In genomic region chr3:36743399-36743798, GRCm38 (mm10) we compare ENCODE assay signal across 20 mouse cellular contexts. TPM values are rescaled to one million over a fixed set of nuclear protein-coding genes. Genes with fewer than 3 reads are reported as not detected.
DNase-seq lines count a peak whose midpoint lies in the region; ATAC-seq and TF ChIP-seq lines count a peak whose summit lies in the region.
"Had no signal": no experiment of that assay in that cellular context is flagged by ENCODE, and none has a peak within 500 bp of the region (broad histone marks: within the 10 kb centered on the region; RNA-seq: fewer than 3 reads in every experiment).

No protein-coding gene starts in this region.

- H3K27me3 ChIP-seq in heart, embryonic 11.5 days (ENCODE audit: control insufficient read depth, insufficient read depth, low read length): no peaks in the 10 kb centered on the region
- no peaks in the 10 kb centered on the region for H3K27me3 ChIP-seq in CH12.LX (replicated peaks)
- no peaks in the 10 kb centered on the region for H3K27me3 ChIP-seq in myocyte (ENCODE audit: control insufficient read depth, insufficient read depth, insufficient read length)
- no peaks in the 10 kb centered on the region for H3K27me3 ChIP-seq in embryonic facial prominence, embryonic 10.5 days (replicated peaks; ENCODE audit: low read depth, poor library complexity, severe bottlenecking)
- H3K27me3 ChIP-seq: embryonic facial prominence, embryonic 13.5 days; forebrain, embryonic 15.5 days; hindbrain, embryonic 15.5 days had no signal

- TF ChIP-seq RAD21 in CH12.LX (IDR thresholded peaks at IDR 0.05; ENCODE audit: low read depth, low read length): no peak

- TF ChIP-seq CTCF in CH12.LX (conservative IDR thresholded peaks at IDR 0.05 in 1 of 2, IDR thresholded peaks at IDR 0.05 in 1 of 2; ENCODE audit: low read depth in 2 of 2, low read length in 2 of 2): no peak

- no peak for DNase-seq in heart, adult 8-10 months (ENCODE audit: low spot score)
- peak; percentile 4 for DNase-seq in kidney, postnatal 14 days
- DNase-seq in kidney, postnatal 4 days: no peak
- DNase-seq in CH12.LX (ENCODE audit: extremely low read depth): no peak
- DNase-seq in embryonic facial prominence, embryonic 10.5 days (ENCODE audit: low spot score): no peak
- DNase-seq: cerebellum, adult 9-11 months; liver, postnatal 0 days; lung, postnatal 10 days; retina, postnatal 1 day; right cerebral cortex, postnatal 4 days; thymus, adult 2 months had no signal

- no peak for TF ChIP-seq EP300 in CH12.LX (IDR thresholded peaks at IDR 0.05; ENCODE audit: low read length)

- H3K79me2 ChIP-seq in CH12.LX (replicated peaks; ENCODE audit: control insufficient read depth, extremely low read depth, insufficient read depth, poor library complexity, severe bottlenecking) (no peaks in the 10 kb centered on the region), myocyte (ENCODE audit: control insufficient read depth, insufficient read depth) (no peaks in the 10 kb centered on the region)

- dilution Hi-C loops in CH12.LX (cut with MboI; ENCODE audit: extremely low pct_ligation_motif_present, extremely low pct_unique_long_range_greater_than_20kb, low sequenced_read_pairs): no loop called here

- H3K9ac ChIP-seq in heart, embryonic 11.5 days (ENCODE audit: low read depth, low read length): 0 out of 2 replicates have a peak overlapping the region, but pooled peaks have one; percentile 18
- H3K9ac ChIP-seq in CH12.LX (ENCODE audit: insufficient read depth, low read depth): no peak overlapping the region
- H3K9ac ChIP-seq: embryonic facial prominence, embryonic 13.5 days; forebrain, embryonic 15.5 days; hindbrain, embryonic 15.5 days; liver, postnatal 0 days had no signal

- H3ac ChIP-seq in myocyte (ENCODE audit: control insufficient read depth, insufficient read length): no peak overlapping the region

- no peak for ATAC-seq in heart, embryonic 11.5 days (replicated peaks; ENCODE audit: insufficient number of reproducible peaks, low FRiP score, low TSS enrichment)
- ATAC-seq: forebrain, embryonic 15.5 days; intestine, embryonic 16.5 days; liver, postnatal 0 days had no signal

- 0 out of 2 replicates have a peak overlapping the region, but pooled peaks have one; percentile 27 for H3K4me2 ChIP-seq in heart, embryonic 11.5 days
- peak overlapping the region; percentile 98 for H3K4me2 ChIP-seq in CH12.LX (ENCODE audit: insufficient read depth, low read depth, poor library complexity, severe bottlenecking)
- peak overlapping the region; percentile 18 for H3K4me2 ChIP-seq in myocyte (ENCODE audit: low read depth)
- H3K4me2 ChIP-seq: embryonic facial prominence, embryonic 13.5 days; forebrain, embryonic 15.5 days; hindbrain, embryonic 15.5 days had no signal

- no peaks in the 10 kb centered on the region for H3K4me1 ChIP-seq in heart, embryonic 11.5 days (ENCODE audit: control insufficient read depth, insufficient read depth, low read length)
- peaks cover 0 to 6% of the 10 kb centered on the region in 2 experiments; a peak in 2 of 4 replicates for H3K4me1 ChIP-seq in CH12.LX (ENCODE audit: control insufficient read depth in 1 of 2, insufficient read depth in 2 of 2)
- H3K4me1 ChIP-seq in embryonic facial prominence, embryonic 10.5 days: no peaks in the 10 kb centered on the region
- H3K4me1 ChIP-seq: embryonic facial prominence, embryonic 13.5 days; forebrain, embryonic 15.5 days; hindbrain, embryonic 15.5 days; limb, embryonic 10.5 days had no signal

- in situ Hi-C loops in CH12.LX (cut with MboI; ENCODE audit: low pct_ligation_motif_present, low pct_unique_long_range_greater_than_20kb, low sequenced_read_pairs): no loop called here

- no peaks in the 10 kb centered on the region for H3K9me3 ChIP-seq in heart, embryonic 11.5 days (replicated peaks; ENCODE audit: control insufficient read depth, low read length)
- peaks cover 2% of the 10 kb centered on the region for H3K9me3 ChIP-seq in CH12.LX (replicated peaks; ENCODE audit: low read length)
- no peaks in the 10 kb centered on the region for H3K9me3 ChIP-seq in embryonic facial prominence, embryonic 10.5 days
- H3K9me3 ChIP-seq: embryonic facial prominence, embryonic 13.5 days; forebrain, embryonic 15.5 days; hindbrain, embryonic 15.5 days; limb, embryonic 10.5 days had no signal

- WGBS in heart, embryonic 11.5 days (ENCODE audit: insufficient replicate concordance): 65% methylated on average over 5 of the region's 5 CpGs
- 71% methylated on average over 5 of the region's 5 CpGs for WGBS in embryonic facial prominence, embryonic 10.5 days

- no peaks in the 10 kb centered on the region for H3K36me3 ChIP-seq in heart, embryonic 11.5 days (ENCODE audit: control insufficient read depth, insufficient read depth, low read length)
- H3K36me3 ChIP-seq in CH12.LX (replicated peaks in 1 of 2; ENCODE audit: control insufficient read depth in 1 of 2, insufficient read depth in 1 of 2, low read length in 1 of 2) (no peaks in the 10 kb centered on the region), myocyte (ENCODE audit: control insufficient read depth, insufficient read depth) (no peaks in the 10 kb centered on the region)
- H3K36me3 ChIP-seq in embryonic facial prominence, embryonic 10.5 days (replicated peaks): no peaks in the 10 kb centered on the region
- H3K36me3 ChIP-seq: embryonic facial prominence, embryonic 13.5 days; forebrain, embryonic 15.5 days; hindbrain, embryonic 15.5 days; limb, embryonic 10.5 days had no signal

- 0 out of 2 replicates have a peak overlapping the region, but pooled peaks have one; percentile 6 for H3K4me3 ChIP-seq in heart, embryonic 11.5 days (ENCODE audit: low read depth, low read length)
- H3K4me3 ChIP-seq in CH12.LX (replicated peaks in 1 of 3; ENCODE audit: low read depth in 2 of 3, low read length in 2 of 3, poor library complexity in 1 of 3) (no peak overlapping the region), myocyte (no peak overlapping the region)
- no peak overlapping the region for H3K4me3 ChIP-seq in embryonic facial prominence, embryonic 10.5 days
- H3K4me3 ChIP-seq: embryonic facial prominence, embryonic 13.5 days; forebrain, embryonic 15.5 days; hindbrain, embryonic 15.5 days; limb, embryonic 10.5 days had no signal

- no peak for TF ChIP-seq POLR2A in CH12.LX (IDR thresholded peaks at IDR 0.05; ENCODE audit: low read depth, low read length)
- TF ChIP-seq POLR2A in myocyte (IDR thresholded peaks at IDR 0.05; ENCODE audit: insufficient read length, low read depth): no peak

- peak overlapping the region; percentile 30; the same call in 1 of the 2 replicates for H3K27ac ChIP-seq in heart, embryonic 11.5 days (ENCODE audit: low read depth, low read length)
- no peak overlapping the region for H3K27ac ChIP-seq in CH12.LX (ENCODE audit: insufficient read depth, low read depth)
- H3K27ac ChIP-seq in embryonic facial prominence, embryonic 10.5 days (replicated peaks): no peak overlapping the region
- H3K27ac ChIP-seq: embryonic facial prominence, embryonic 13.5 days; forebrain, embryonic 15.5 days; hindbrain, embryonic 15.5 days; limb, embryonic 10.5 days had no signal

TF ChIP-seq in CH12.LX, 34 proteins besides CTCF, POLR2A, EP300 and RAD21 (continues in another document):
- TF ChIP-seq MEF2A (IDR thresholded peaks at IDR 0.05; ENCODE audit: borderline replicate concordance, low read depth, low read length) (no peak), PAX5 (IDR thresholded peaks at IDR 0.05; ENCODE audit: low read length) (no peak), MXI1 (IDR thresholded peaks at IDR 0.05; ENCODE audit: low read depth, low read length) (no peak), ZMIZ1 (IDR thresholded peaks at IDR 0.05; ENCODE audit: low read depth, low read length) (no peak), USF1 (IDR thresholded peaks at IDR 0.05; ENCODE audit: low read depth, low read length) (no peak), BHLHE40 (IDR thresholded peaks at IDR 0.05; ENCODE audit: low read depth, low read length) (no peak), JUND (conservative IDR thresholded peaks at IDR 0.05; ENCODE audit: low read depth, low read length) (no peak), ZKSCAN1 (IDR thresholded peaks at IDR 0.05; ENCODE audit: borderline replicate concordance, low read depth, low read length) (no peak), MAZ (IDR thresholded peaks at IDR 0.05; ENCODE audit: low read depth, low read length) (no peak), UBTF (IDR thresholded peaks at IDR 0.05; ENCODE audit: low read depth, low read length) (no peak), E2F4 (IDR thresholded peaks at IDR 0.05; ENCODE audit: insufficient replicate concordance, low read depth, low read length) (no peak), TBP (conservative IDR thresholded peaks at IDR 0.05; ENCODE audit: low read depth, low read length) (no peak), MAFK (IDR thresholded peaks at IDR 0.05; ENCODE audit: insufficient replicate concordance, low read length) (no peak)

TF ChIP-seq in myocyte, 11 proteins besides CTCF, POLR2A, EP300 and RAD21:
- TF ChIP-seq POLR2AphosphoS2 (IDR thresholded peaks at IDR 0.05; ENCODE audit: insufficient read length, low read depth) (no peak), MYOG (IDR thresholded peaks at IDR 0.05; ENCODE audit: control insufficient read depth in 1 of 3, insufficient read depth in 1 of 3, insufficient read length in 2 of 3, low read depth in 2 of 3) (no peak), E2F4 (IDR thresholded peaks at IDR 0.05; ENCODE audit: insufficient read depth) (no peak), REST (IDR thresholded peaks at IDR 0.05; ENCODE audit: insufficient read depth, insufficient read length) (no peak), MYOD1 (IDR thresholded peaks at IDR 0.05; ENCODE audit: control insufficient read depth in 1 of 3, insufficient read length in 2 of 3, low read depth in 2 of 3) (no peak), USF1 (IDR thresholded peaks at IDR 0.05; ENCODE audit: low read depth) (no peak), TCF12 (IDR thresholded peaks at IDR 0.05; ENCODE audit: insufficient read depth, poor library complexity, severe bottlenecking) (no peak), CEBPB (IDR thresholded peaks at IDR 0.05; ENCODE audit: insufficient read depth, poor library complexity, severe bottlenecking) (no peak), TCF3 (IDR thresholded peaks at IDR 0.05; ENCODE audit: insufficient read length, low read depth) (no peak), MAX (IDR thresholded peaks at IDR 0.05; ENCODE audit: low read depth) (no peak), SRF (IDR thresholded peaks at IDR 0.05; ENCODE audit: control insufficient read depth, insufficient read length, low read depth) (no peak)

RNA-seq across cellular contexts. Expression of gene Trpc3, which starts 53.4 kb away (rescaled TPM):
- polyA plus RNA-seq in heart, embryonic 11.5 days (2014; fragmentation: Nextera tagmentation; extraction: Ambion mirVana): 2.5 and 3.5 TPM in 2 replicates
- total RNA-seq in heart, adult 8-10 months (2022): 1 to 10 TPM; 4.0 to 7.4 (median 5.9) TPM
- total RNA-seq in CH12.LX (2012; rRNA removed): not detected in 2 replicates
- not detected in 2 replicates for total RNA-seq in CH12.LX (2014; rRNA removed)
- not detected in 2 replicates for polyA plus RNA-seq in CH12.LX (2012; ENCODE audit: insufficient read length, low read depth)
- not detected for polyA plus RNA-seq in myocyte (2012; fragmentation: generic; extraction: Trizol)
- polyA plus RNA-seq in embryonic facial prominence, embryonic 10.5 days (2016; fragmentation: Nextera tagmentation; extraction: Ambion mirVana): 2.7 and 3.5 TPM in 2 replicates
- total RNA-seq: megakaryocyte progenitor cell, adult 5-6 weeks had no signal
- polyA plus RNA-seq: C2C12 had no signal

Comparison
In these comparisons a context has a peak if more than half of its experiments do, and no peak if none do; other contexts are left out.
1. H3K4me2 ChIP-seq: peak in every context shown above with its lines; median percentile 98 in CH12.LX; 27 in heart, embryonic 11.5 days; 18 in myocyte.